In genomic region chr4:33002081-33002480, GRCm38 (mm10) we compare ENCODE assay signal across 16 mouse cellular contexts.
"Had no signal": no experiment of that assay in that cellular context is flagged by ENCODE, and none has a peak within 500 bp of the region (broad histone marks: within the 10 kb centered on the region; RNA-seq: fewer than 3 reads in every experiment).

No protein-coding gene starts in this region.

- H3K27me3 ChIP-seq: neural tube, embryonic 12.5 days; neural tube, embryonic 13.5 days; neural tube, embryonic 15.5 days; stomach, embryonic 15.5 days had no signal

- H3K4me1 ChIP-seq: neural tube, embryonic 12.5 days; neural tube, embryonic 13.5 days; neural tube, embryonic 15.5 days; stomach, embryonic 15.5 days had no signal

- DNase-seq: retina, postnatal 1 day; right cerebral cortex, adult 18-20 months; right cerebral cortex, postnatal 14 days; right cerebral cortex, postnatal 25 days; right cerebral cortex, postnatal 4 days; spleen, adult 18-20 months; thymus, adult 18-20 months; thymus, adult 2 months; thymus, postnatal 14 days; thymus, postnatal 25 days; thymus, postnatal 36 days; thymus, postnatal 4 days had no signal

- H3K36me3 ChIP-seq: stomach, embryonic 15.5 days had no signal

- H3K9ac ChIP-seq: neural tube, embryonic 12.5 days; neural tube, embryonic 13.5 days; neural tube, embryonic 15.5 days; stomach, embryonic 15.5 days had no signal

- H3K27ac ChIP-seq: neural tube, embryonic 12.5 days; neural tube, embryonic 13.5 days; neural tube, embryonic 15.5 days; stomach, embryonic 15.5 days had no signal

- H3K9me3 ChIP-seq: neural tube, embryonic 12.5 days; neural tube, embryonic 13.5 days; neural tube, embryonic 15.5 days; stomach, embryonic 15.5 days had no signal

- H3K4me3 ChIP-seq: neural tube, embryonic 12.5 days; neural tube, embryonic 13.5 days; neural tube, embryonic 15.5 days; stomach, embryonic 15.5 days had no signal

- H3K4me2 ChIP-seq: neural tube, embryonic 12.5 days; neural tube, embryonic 13.5 days; neural tube, embryonic 15.5 days; stomach, embryonic 15.5 days had no signal
